Mouse (Mus musculus) lung, postnatal 25 days (tissue): ENCODE results near the gene AC170998.1.
"Not testable (repeated sequence)": the region's sequence is repeated elsewhere in the genome, so short reads cannot be mapped to it uniquely, and the experiment has no call there.

ENCODE experiments used
- DNase-seq: peaks from one replicate; pipeline ENCODE4 v3.0.0; 2022; ENCODE audit warnings: low spot score

Gene AC170998.1

DNA sequence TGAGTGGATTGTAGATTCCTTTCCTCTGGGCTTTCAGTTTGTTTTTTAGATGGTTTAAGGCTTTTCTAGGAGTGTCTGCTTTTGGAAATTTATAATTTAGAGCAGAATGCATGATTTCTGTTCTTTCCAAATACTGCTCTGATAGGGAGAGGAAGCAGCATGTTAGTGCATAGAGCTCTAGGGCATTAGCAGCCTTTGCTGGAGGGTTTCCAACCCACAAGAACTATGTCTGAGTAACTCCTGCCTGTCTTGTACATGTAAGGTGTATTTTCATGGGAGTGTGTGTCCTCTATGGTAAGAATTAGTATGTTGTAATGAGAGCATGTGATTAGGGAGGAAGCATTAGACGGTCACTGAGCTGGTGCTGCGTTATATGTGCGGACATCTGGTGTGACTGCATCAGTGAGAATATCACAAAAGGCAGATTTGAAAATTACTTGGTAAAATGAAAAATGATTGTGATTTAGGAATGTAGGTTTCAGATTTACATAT lies 18.7 kb upstream of the AC170998.1 start:
- no peak for DNase-seq

- no peak for DNase-seq
Measured at GRCm38 (mm10) chr17:28707816-28708215, 18.1 kb upstream of the AC170998.1 start.

DNA sequence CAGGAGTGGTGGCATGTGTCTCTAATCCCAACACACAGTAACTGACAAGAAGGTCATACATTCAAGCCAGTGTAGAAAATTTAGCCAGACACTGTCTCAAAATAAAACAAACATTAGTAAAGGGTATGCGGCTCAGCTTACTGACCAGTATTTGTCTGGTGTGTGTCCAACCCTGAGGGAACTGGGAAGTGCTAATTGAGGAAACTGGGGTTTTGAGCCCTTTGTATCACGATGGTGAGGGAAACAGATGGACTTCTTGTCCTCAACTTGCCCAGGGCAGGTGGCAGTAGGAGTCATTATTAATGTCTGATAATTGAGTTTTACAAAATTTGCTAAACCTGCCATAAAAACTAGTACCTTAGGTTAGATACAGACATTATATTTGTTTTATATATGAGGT lies 16.9 kb upstream of the AC170998.1 start:
- DNase-seq, result no peak

DNA sequence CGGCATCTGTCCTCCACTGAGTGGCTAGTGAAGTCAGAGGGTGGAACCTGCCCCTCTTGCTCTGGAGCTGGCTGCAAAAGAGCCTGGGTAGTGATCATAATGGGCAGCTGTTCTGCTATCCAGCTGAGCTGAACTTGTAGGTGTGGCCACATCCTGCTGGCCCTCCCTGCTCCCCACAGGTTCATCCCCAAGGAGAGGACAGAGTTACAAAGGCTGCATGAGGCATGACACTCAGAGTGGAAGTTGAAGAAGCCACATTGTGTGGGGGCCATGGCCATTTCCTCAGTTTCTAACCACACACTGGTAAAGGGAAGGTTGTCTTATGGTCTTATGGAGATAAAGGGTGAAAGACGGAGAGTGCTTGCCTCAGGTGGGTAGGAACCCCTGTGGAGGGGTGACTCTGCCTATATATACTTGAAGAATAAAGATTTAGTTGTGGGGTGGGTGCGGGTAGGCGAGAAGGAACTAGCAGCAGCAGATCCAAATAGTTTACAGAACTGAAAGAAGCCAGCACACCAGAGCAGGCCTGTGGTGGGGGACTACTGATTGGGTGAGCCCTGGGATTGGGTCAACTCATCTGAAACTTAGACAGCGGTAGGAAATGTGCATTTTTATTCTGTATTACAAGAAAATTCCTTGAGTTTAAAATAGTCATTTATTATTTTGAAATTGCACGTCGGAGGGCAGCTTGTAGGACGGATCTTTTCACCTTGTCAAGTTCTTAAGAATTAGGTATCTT lies 16.2 kb upstream of the AC170998.1 start:
- DNase-seq, result no peak

DNA sequence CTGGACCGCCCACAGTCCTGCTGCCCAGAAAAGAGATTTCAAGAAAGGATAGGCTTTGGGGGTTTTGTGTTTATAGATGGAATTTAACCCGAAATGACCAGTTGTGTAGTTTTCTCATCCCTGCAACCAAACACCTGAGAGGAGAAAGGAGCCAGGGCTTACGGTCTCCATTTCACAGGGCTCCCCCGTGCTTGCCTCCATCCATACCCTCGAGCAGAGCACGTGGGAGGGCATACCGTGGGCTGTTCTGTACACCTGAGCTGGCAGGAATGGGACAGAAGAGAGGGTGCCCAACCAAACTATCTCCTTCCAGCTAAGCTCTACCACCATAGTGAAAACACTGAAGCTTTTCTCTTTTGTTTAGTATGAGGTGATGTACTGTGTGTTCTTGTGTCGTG lies 15.6 kb upstream of the AC170998.1 start:
- DNase-seq, result no peak

GRCm38 (mm10) chr17:28711237-28711636 lies 14.6 kb upstream of the AC170998.1 start:
- DNase-seq, result no peak

DNA sequence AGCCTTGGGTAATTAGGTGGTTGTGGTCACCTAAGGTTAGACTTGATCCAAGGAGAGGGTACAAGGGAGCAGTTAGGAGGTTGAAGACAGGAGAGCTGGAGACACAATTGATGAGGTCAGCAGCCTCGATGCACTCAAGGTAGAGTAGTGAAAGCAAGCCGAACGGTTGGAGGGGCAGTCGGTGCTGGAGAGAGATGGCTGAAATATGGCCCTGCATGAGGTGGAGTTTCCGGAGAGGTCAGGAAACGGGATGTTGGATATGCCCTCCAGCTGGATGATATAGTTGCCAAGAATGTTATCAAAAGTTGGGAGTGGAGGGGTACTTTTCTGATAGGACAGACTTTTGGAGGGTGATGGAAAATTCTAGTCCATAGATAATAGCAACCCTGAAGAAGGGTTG lies 13.6 kb upstream of the AC170998.1 start:
- no peak for DNase-seq

- DNase-seq, result no peak
Measured at GRCm38 (mm10) chr17:28714006-28714405, 11.9 kb upstream of the AC170998.1 start.

DNA sequence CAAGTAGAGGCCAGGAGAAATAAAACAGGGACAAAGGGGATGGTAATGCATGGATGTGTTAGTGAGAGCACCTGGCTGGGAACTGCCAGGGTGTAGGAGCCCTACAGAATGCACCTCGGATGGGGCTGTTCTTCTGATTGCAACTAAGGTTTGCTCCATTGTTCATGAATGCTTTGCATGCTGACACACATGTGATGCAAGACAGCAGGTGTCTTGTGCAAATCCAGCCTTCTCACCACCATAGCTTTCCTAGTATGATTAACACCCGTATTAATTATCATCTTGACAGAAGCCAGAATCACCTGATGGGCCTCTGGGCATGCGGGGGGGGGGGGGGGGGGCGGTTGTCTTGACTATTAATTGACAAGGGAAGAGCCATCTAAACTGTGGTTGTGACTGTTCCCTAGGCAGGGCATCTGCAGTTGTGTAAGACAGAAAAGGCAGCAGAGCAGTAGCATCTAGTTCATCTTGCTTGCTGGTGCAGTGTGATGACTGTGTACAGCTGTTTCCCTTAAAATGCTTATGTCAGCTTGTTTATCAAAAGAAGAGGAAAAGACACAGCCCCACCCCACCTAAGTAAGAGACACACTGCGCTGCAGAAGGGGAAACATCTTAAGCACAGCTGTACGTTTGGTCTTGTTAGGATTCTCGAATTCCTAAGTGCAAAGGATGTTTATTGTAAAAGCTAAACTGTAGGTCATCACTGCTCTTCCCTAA lies 9.9 kb upstream of the AC170998.1 start:
- no peak for DNase-seq

DNA sequence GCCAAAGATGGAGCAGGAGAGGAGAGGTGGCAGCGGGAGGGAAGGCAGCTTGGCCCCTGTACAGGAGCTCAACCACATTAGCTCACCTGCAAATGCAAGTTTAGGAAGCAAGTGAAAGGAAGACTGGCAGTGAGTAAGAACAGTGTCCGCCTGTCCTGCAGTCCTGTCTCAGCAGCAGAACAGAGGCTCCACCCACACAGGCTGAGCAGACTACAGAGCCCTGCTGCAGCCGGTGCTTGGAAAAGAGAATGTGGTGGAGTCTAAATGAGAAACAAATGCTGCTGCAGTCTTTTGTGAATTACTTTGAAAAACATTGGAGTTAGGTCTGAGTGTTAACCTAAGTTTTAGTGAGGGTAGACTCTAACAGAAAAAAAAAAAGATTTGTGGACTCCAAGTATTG lies 8.3 kb upstream of the AC170998.1 start:
- no peak for DNase-seq

- DNase-seq, result not testable (repeated sequence)
Measured at GRCm38 (mm10) chr17:28727511-28727910, 1.6 kb downstream of the AC170998.1 start.

GRCm38 (mm10) chr17:28735317-28736105 lies 9.6 kb downstream of the AC170998.1 start:
- DNase-seq, result no peak

DNA sequence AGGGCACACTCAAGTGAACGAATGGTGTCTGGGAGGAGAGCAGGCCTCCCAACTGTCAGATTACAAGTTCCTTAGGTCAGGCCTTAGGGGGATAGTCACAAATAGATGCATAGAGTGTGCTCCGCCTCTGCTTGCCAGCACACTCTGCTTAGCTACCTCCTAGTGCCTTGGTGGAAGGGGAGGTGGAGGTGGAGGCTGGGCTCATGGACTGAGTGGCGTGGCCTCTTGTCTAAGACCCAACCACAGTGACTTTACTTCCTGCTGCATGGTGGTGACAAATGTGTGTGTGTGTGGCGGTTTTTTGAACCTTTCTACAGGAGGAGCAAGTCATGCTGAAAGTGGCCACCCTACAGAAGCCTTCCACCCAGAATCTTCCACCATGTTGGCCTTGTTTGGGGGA lies 10.6 kb downstream of the AC170998.1 start:
- no peak for DNase-seq

GRCm38 (mm10) chr17:28737973-28738372 lies 12.1 kb downstream of the AC170998.1 start:
- DNase-seq, result peak; percentile 23

- DNase-seq, result no peak
Measured at GRCm38 (mm10) chr17:28739244-28739643, 13.4 kb downstream of the AC170998.1 start.

GRCm38 (mm10) chr17:28743145-28743866 lies 17.4 kb downstream of the AC170998.1 start:
- no peak for DNase-seq

DNA sequence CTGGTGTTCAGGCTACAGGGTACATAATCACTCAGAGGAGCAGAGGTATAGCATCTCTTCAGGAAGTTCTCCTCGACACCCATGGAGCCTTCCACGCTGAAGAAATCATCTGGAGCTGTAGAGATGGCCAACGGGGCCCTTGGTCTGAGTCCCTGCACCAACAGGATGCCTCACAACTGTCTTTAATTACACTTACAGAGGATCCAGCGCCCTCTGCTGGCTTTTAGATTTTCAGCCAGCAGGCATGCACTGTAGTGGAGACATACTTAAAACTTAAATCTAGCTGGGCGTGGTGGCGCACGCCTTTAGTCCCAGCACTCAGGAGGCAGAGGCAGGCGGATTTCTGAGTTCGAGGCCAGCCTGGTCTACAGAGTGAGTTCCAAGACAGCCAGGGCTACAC lies 18.0 kb downstream of the AC170998.1 start:
- no peak for DNase-seq

DNA sequence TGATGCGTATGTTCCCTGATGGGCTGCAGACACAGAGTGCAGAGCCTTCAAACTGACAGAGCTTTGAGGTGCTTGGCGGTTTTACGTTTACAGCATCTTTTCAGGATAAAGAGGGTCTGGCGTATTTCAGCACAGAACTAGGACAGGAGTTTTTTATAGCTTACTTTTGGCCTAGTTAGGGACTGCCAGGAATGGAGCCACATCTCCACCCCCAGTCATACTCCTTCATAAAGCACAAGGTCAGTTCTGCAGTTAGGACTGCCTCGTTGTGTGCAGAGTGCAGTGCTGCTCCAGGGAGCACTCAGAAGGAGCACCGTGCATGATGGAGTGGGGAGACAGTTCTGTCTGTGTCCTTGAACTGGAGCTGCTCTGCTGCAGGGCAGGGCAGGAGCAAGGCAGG lies 19.9 kb downstream of the AC170998.1 start:
- no peak for DNase-seq

GRCm38 (mm10) chr17:28748001-28748400 lies 22.1 kb downstream of the AC170998.1 start:
- no peak for DNase-seq

DNA sequence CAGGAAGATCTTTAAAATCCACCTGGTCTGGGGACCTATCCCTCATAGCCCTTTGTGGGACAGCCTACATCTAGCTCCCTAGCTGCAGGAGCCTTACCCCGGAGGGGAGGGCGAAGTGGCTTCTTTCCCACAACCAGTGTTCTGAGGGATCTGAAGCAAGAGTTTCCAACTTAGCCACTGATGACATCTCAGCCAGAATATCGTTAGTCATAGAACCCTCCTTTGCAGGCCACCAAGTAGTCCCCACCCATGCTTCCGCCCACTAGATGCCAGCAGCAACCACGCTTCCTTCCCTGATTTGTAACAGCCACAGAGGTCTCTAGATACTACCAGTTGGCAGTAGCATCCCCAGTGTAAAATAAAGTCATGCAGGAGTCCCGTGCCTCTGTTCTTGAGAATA lies 24.7 kb downstream of the AC170998.1 start:
- DNase-seq, result peak; percentile 44

DNA sequence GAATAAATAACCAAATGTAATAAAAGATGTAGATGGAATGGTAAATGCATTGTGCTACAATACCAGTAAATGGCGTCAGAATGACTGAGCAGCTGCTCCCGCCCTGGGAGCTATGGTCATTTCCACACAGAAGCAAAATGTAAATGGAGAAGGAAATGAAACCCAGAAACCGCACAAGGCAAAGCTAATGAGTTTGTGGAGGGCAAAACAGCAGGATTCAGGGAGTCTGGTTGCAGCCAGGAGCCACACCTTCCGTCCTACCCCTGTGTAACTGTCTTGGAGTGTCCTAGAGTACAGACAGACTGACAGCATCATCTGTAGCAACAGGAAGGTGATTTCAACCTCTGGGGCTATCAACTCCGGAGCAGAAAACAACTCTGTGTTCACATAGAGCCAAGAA lies 30.6 kb downstream of the AC170998.1 start:
- no peak for DNase-seq

- no peak for DNase-seq
Measured at GRCm38 (mm10) chr17:28757470-28757869, 31.6 kb downstream of the AC170998.1 start.
